Mouse (Mus musculus) liver, adult 2 months (tissue): ENCODE data around the gene Eci2. TPM values are rescaled to one million over a fixed set of nuclear protein-coding genes. Genes with fewer than 3 reads are reported as not detected.
"Not testable (repeated sequence)": the region's sequence is repeated elsewhere in the genome, so short reads cannot be mapped to it uniquely, and the experiment has no call there.

Experiments used
- DNase-seq: peaks from one replicate; pipeline ENCODE4 v3.0.0-alpha.2; 2011; ENCODE audit warnings: low read depth, low spot score; ENCODE audit errors: extremely low read depth
- H3K27ac ChIP-seq: fragments of 200-500 bp; replicated peaks from 2 replicates; pipeline ENCODE4 v1.5.1; 2012; ENCODE audit warnings: low read depth, mild to moderate bottlenecking, control low read depth, inconsistent platforms, low read length; ENCODE audit not compliant: insufficient read depth
- H3K27me3 ChIP-seq: fragments of 200-500 bp; 2 replicates; pipeline ENCODE4 v1.6.1; 2012; ENCODE audit warnings: mild to moderate bottlenecking, moderate library complexity, low read length, inconsistent platforms; ENCODE audit not compliant: control insufficient read depth, insufficient read depth
- H3K36me3 ChIP-seq: fragments of 200-500 bp; 2 replicates; pipeline ENCODE4 v1.6.1; 2012; ENCODE audit warnings: low read length, inconsistent platforms; ENCODE audit not compliant: control insufficient read depth, insufficient read depth
- H3K4me1 ChIP-seq: fragments of 200-500 bp; 2 replicates; pipeline ENCODE4 v1.6.1; 2011; ENCODE audit warnings: low read length; ENCODE audit not compliant: control insufficient read depth, insufficient read depth
- H3K4me3 ChIP-seq: fragments of 200-500 bp; 2 replicates; pipeline ENCODE4 v1.5.1; 2011; ENCODE audit warnings: low read depth, mild to moderate bottlenecking, control low read depth, low read length, moderate library complexity; ENCODE audit not compliant: insufficient read depth
- H3K79me2 ChIP-seq: fragments of 200-500 bp; 2 replicates; pipeline ENCODE4 v1.6.1; 2012; ENCODE audit warnings: inconsistent platforms, mild to moderate bottlenecking, low read length, moderate library complexity; ENCODE audit not compliant: control insufficient read depth, insufficient read depth
- H3K9ac ChIP-seq: fragments of 200-500 bp; 2 replicates; pipeline ENCODE4 v1.6.1; 2012; ENCODE audit warnings: low read depth, mild to moderate bottlenecking, control low read depth, inconsistent platforms, low read length
- CTCF ChIP-seq: fragments of 200-500 bp; IDR thresholded peaks from 2 replicates; pipeline ENCODE4 v1.5.1; 2011; ENCODE audit warnings: low read depth, low read length, control low read depth
- POLR2A ChIP-seq: fragments of 200-500 bp; IDR thresholded peaks from 2 replicates; pipeline ENCODE4 v1.6.1; 2011; ENCODE audit warnings: low read length, control low read depth; ENCODE audit not compliant: insufficient read depth; ENCODE audit errors: extremely low read depth
- WGBS: fragments of 180-500 bp; shearing (Covaris S2); methylation state at CpG from one replicate; pipeline ENCODE4 v1.1.7; 2018; 5-methylcytosine and 5-hydroxymethylcytosine counted together
- polyA plus RNA-seq: library from polyadenylated mRNA; depleted of rRNA; stranded (reverse); fragments of >200 nt; gene quantifications from 2 replicates; pipeline ENCODE4 v1.2.3, GENCODE M21; 2012
- total RNA-seq: library from RNA; depleted of rRNA; stranded (reverse); fragments of >200 nt; gene quantifications from 2 replicates; pipeline ENCODE4 v1.2.3, GENCODE M21; 2014

The Eci2 gene
- total and polyA plus RNA-seq, 2 experiments, result 125 to 359 TPM

DNA sequence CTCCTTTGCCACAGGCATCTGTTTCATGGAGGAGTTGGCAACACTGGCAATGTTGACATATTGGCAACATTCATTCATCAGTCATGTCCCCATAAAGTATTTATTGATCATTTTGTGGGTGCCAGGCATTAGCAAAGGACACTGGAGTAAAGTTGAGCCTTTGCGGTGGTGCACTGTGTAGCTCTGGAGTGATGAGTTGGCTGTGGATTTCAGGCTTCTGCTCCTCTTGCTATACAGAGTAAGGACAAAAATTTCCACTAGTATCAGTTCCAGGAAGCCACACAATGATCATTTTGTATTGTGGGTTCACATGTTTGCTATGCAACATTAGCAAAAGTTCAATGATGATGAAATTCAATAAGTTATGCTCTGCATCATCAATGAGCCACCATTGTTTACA, 10.8 kb downstream of the Eci2 start:
- Histone ChIP-seq H3K27me3 (no peaks in the 10 kb centered on the region), H3K36me3 (peaks cover 22% of the 10 kb centered on the region), H3K4me3 (no peak overlapping the region), H3K27ac (peak overlapping the region; percentile 18), H3K79me2 (peaks cover 6% of the 10 kb centered on the region; the same call in 1 of the 2 replicates), H3K4me1 (peaks cover 27% of the 10 kb centered on the region), H3K9ac (no peak overlapping the region)
- peak; percentile 98 for DNase-seq
- 28% methylated on average over 1 of the region's 1 CpGs for WGBS
- TF ChIP-seq CTCF (no peak), POLR2A (no peak)

GRCm38 (mm10) chr13:34995925-34996324, 31.0 kb downstream of the Eci2 start:
- Histone ChIP-seq H3K27ac (no peak overlapping the region), H3K9ac (no peak overlapping the region), H3K27me3 (no peaks in the 10 kb centered on the region), H3K4me1 (peaks cover 18% of the 10 kb centered on the region), H3K79me2 (peaks cover 5% of the 10 kb centered on the region; the same call in 1 of the 2 replicates), H3K36me3 (peaks cover 10% of the 10 kb centered on the region), H3K4me3 (no peak overlapping the region)
- WGBS, result 40% methylated on average over 2 of the region's 2 CpGs
- TF ChIP-seq CTCF (no peak), POLR2A (no peak)
- DNase-seq, result no peak

GRCm38 (mm10) chr13:34993983-34994811, 32.7 kb downstream of the Eci2 start:
- 1% methylated on average over 33 of the region's 33 CpGs for WGBS

DNA sequence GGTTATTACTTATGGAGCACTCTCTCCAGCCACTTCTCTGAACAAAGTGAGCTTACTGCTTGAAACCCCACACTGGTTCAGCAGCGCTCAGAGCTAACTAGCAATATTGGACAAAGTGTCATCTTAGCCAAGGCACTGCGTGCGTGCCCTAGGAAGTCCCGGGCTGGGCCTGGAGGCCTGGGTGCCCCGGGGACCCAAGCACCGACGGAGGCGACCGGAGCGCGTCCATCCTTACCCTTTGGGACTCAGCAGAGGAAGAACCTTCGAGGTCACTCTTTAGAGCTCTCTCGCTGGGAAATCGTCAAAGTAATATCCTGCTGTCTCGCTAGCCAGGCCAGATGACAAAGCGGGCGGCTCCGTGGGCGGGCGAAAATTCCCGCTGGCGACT, 33.3 kb downstream of the Eci2 start:
- peaks cover 5% of the 10 kb centered on the region; the same call in 1 of the 2 replicates for H3K79me2 ChIP-seq
- TF ChIP-seq CTCF (no peak), POLR2A (no peak)
- H3K27ac ChIP-seq, result peak overlapping the region; percentile 98
- peak; percentile 41 for DNase-seq
- H3K36me3 ChIP-seq, result peaks cover 30% of the 10 kb centered on the region
- H3K4me1 ChIP-seq, result peaks cover 20% of the 10 kb centered on the region
- 1% methylated on average over 22 of the region's 22 CpGs for WGBS
- H3K9ac ChIP-seq, result peak overlapping the region; percentile 97
- no peaks in the 10 kb centered on the region for H3K27me3 ChIP-seq
- peak overlapping the region; percentile 95 for H3K4me3 ChIP-seq

More at GRCm38 (mm10) chr13:34993983-34994811, 32.7 kb downstream of the Eci2 start:
- TF ChIP-seq CTCF (no peak), POLR2A (peak; percentile 92)
- no peaks in the 10 kb centered on the region for H3K27me3 ChIP-seq
- H3K4me1 ChIP-seq, result peaks cover 20% of the 10 kb centered on the region
- peak; percentile 98 for DNase-seq
- H3K36me3 ChIP-seq, result peaks cover 24% of the 10 kb centered on the region
- peak overlapping the region; percentile 97 for H3K9ac ChIP-seq
- peak overlapping the region; percentile 95 for H3K4me3 ChIP-seq
- peak overlapping the region; percentile 98 for H3K27ac ChIP-seq
- peaks cover 5% of the 10 kb centered on the region; the same call in 1 of the 2 replicates for H3K79me2 ChIP-seq

DNA sequence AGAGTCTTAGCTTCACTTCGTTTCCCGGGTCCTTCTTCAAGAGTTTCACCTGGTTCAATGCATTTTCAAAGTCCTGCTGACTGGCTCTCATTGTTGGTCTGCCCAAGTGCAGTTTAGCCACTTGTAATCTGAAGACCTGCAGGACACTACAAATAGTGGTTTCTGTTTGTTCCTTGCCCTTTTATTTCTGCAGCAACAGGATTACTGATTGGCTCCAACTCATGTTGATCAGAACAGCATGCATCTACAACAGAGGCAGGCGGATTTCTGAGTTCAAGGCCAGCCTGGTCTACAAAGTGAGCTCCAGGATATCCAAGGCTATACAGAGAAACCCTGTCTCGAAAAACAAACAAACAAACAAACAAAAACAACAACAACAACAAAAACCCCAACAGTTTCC, 33.8 kb downstream of the Eci2 start:
- Histone ChIP-seq H3K27ac (peak overlapping the region; percentile 98), H3K79me2 (peaks cover 5% of the 10 kb centered on the region; the same call in 1 of the 2 replicates), H3K9ac (peak overlapping the region; percentile 97), H3K4me3 (peak overlapping the region; percentile 95), H3K27me3 (no peaks in the 10 kb centered on the region), H3K36me3 (peaks cover 35% of the 10 kb centered on the region), H3K4me1 (peaks cover 20% of the 10 kb centered on the region)
- no peak for TF ChIP-seq POLR2A
- no peak for TF ChIP-seq CTCF
- peak; percentile 80 for DNase-seq
- 20% methylated on average over 4 of the region's 4 CpGs for WGBS

- DNase-seq, result peak; percentile 67
- Histone ChIP-seq H3K4me3 (peak overlapping the region; percentile 95), H3K9ac (peak overlapping the region; percentile 79), H3K27ac (peak overlapping the region; percentile 90), H3K27me3 (no peaks in the 10 kb centered on the region), H3K36me3 (peaks cover 46% of the 10 kb centered on the region), H3K4me1 (peaks cover 20% of the 10 kb centered on the region), H3K79me2 (peaks cover 5% of the 10 kb centered on the region; the same call in 1 of the 2 replicates)
- WGBS, result 31% methylated on average over 4 of the region's 4 CpGs
- TF ChIP-seq CTCF, result no peak
- no peak for TF ChIP-seq POLR2A
These were observed 35.2 kb downstream of the Eci2 start for GRCm38 (mm10) chr13:34991581-34992273.

DNA sequence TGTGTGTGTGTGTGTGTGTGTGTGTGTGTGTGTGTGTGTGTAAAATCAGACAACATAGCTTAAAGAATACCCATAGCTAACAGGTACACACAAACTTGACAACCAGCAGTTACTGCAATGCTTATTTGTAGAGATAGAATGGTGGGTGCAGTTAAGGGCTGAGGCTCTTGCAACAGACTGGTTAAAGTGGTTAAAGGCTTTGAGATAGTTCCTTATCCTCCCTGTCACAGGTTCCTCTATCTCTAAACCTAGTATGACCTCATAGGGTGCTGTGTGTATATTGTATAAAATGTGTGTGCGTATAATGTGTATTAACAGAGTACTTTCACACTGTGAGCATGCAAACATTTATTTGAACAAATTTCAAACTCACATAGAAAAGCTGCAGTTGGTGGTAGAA, 43.4 kb downstream of the Eci2 start:
- not testable (repeated sequence) for H3K4me1 ChIP-seq, DNase-seq, H3K4me3 ChIP-seq, H3K79me2 ChIP-seq, H3K9ac ChIP-seq, H3K27me3 ChIP-seq, H3K27ac ChIP-seq
- H3K36me3 ChIP-seq, result peaks cover 82% of the 10 kb centered on the region
- 98% methylated on average over 1 of the region's 1 CpGs for WGBS

DNA sequence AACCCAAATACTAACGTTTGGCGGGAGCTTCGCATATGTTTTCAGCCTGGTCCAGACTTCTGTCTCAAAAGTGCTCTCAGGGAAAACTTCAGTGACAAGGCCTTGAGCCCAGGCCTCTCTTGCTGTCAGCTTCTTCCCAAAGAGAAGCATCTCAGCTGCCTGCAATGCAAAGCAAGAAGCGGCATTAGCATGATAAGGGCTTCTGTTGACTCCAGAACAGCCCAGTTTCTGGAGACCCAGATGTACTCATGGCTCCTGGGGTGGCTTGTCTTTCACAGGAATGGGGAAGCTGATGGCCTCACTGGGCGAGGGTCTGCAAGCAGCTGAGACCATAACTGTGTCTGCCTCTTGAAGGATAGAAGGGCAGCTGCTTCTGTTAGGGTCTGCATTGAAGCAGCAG, 48.3 kb downstream of the Eci2 start:
- H3K4me1 ChIP-seq, H3K9ac ChIP-seq, H3K79me2 ChIP-seq, DNase-seq, H3K27me3 ChIP-seq, H3K4me3 ChIP-seq, H3K27ac ChIP-seq: not testable (repeated sequence)
- WGBS, result 92% methylated on average over 5 of the region's 5 CpGs
- peaks cover 64% of the 10 kb centered on the region for H3K36me3 ChIP-seq
